Mouse (Mus musculus) MEL (cell line): ENCODE results near the gene Hmgcs1. TPM values are rescaled to one million over a fixed set of nuclear protein-coding genes. Genes with fewer than 3 reads are reported as not detected.

ENCODE experiments used
- DNase-seq: peaks from one replicate; pipeline ENCODE4 v3.0.0; 2011; ENCODE audit warnings: low read depth, low spot score
- H3K27ac ChIP-seq: 2 replicates; pipeline ENCODE4 v1.5.1; 2012; ENCODE audit warnings: low read depth, mild to moderate bottlenecking, control low read depth, low read length, moderate library complexity; ENCODE audit not compliant: control insufficient read depth
- H3K27me3 ChIP-seq, 2 experiments: fragments of 150-350 bp in 1 of 2; sonication (generic) in 1 of 2; 2 replicates each; pipeline ENCODE4 v1.6.1; 2012; ENCODE audit warnings: low read length in 2 of 2, mild to moderate bottlenecking in 2 of 2, improper control_type of control experiment in 1 of 2, moderate library complexity in 1 of 2; ENCODE audit not compliant: insufficient read depth in 2 of 2, control insufficient read depth in 1 of 2
- H3K36me3 ChIP-seq, 2 experiments: 2 replicates each; pipeline ENCODE4 v1.6.1; 2012 to 2014; ENCODE audit warnings: low read length in 2 of 2, improper control_type of control experiment in 1 of 2, inconsistent platforms in 1 of 2, mild to moderate bottlenecking in 1 of 2; ENCODE audit not compliant: insufficient read depth in 2 of 2, control insufficient read depth in 1 of 2
- H3K4me1 ChIP-seq, 2 experiments: fragments of 150-350 bp in 1 of 2; sonication (generic) in 1 of 2; 2 replicates each; pipeline ENCODE4 v1.6.1; 2012; ENCODE audit warnings: low read length in 2 of 2, improper control_type of control experiment in 1 of 2, mild to moderate bottlenecking in 1 of 2; ENCODE audit not compliant: insufficient read depth in 2 of 2, control insufficient read depth in 1 of 2
- H3K4me3 ChIP-seq, 2 experiments: fragments of 150-350 bp in 1 of 2; sonication (generic) in 1 of 2; 2 replicates each; pipeline ENCODE4 v1.5.1; 2012; ENCODE audit warnings: low read depth in 2 of 2, low read length in 2 of 2, mild to moderate bottlenecking in 2 of 2, moderate library complexity in 2 of 2, control low read depth in 1 of 2, improper control_type of control experiment in 1 of 2; ENCODE audit not compliant: control insufficient read depth in 1 of 2, insufficient read depth in 1 of 2
- H3K79me2 ChIP-seq: 2 replicates; pipeline ENCODE4 v1.6.1; 2012; ENCODE audit warnings: mild to moderate bottlenecking, low read length, moderate library complexity; ENCODE audit not compliant: control insufficient read depth, poor library complexity, insufficient read depth
- H3K9ac ChIP-seq: 2 replicates; pipeline ENCODE4 v1.6.1; 2012; ENCODE audit warnings: low read depth, mild to moderate bottlenecking, control low read depth, low read length, moderate library complexity; ENCODE audit not compliant: control insufficient read depth, poor library complexity, severe bottlenecking
- H3K9me3 ChIP-seq: fragments of 150-350 bp; sonication (generic); replicated peaks from 2 replicates; pipeline ENCODE4 v1.6.1; 2012; ENCODE audit warnings: mild to moderate bottlenecking, low read length, improper control_type of control experiment, moderate library complexity; ENCODE audit not compliant: insufficient read depth
- CTCF ChIP-seq, 3 experiments: IDR thresholded peaks in 2 of 3; conservative IDR thresholded peaks in 1 of 3; 2 replicates each; pipeline ENCODE4 v1.5.1; 2011 to 2012; ENCODE audit warnings: low read length in 3 of 3, low read depth in 2 of 3, mild to moderate bottlenecking in 2 of 3, improper control_type of control experiment in 1 of 3, inconsistent platforms in 1 of 3, mixed read lengths in 1 of 3, moderate library complexity in 1 of 3; ENCODE audit not compliant: control insufficient read depth in 1 of 3, insufficient read depth in 1 of 3, poor library complexity in 1 of 3, severe bottlenecking in 1 of 3
- ELF1 ChIP-seq: IDR thresholded peaks from 2 replicates; pipeline ENCODE4 v1.6.1; 2014; ENCODE audit warnings: low read depth, mild to moderate bottlenecking, inconsistent platforms, low read length, improper control_type of control experiment, moderate library complexity
- ETS1 ChIP-seq: IDR thresholded peaks from 2 replicates; pipeline ENCODE4 v1.6.1; 2012; ENCODE audit warnings: low read depth, mild to moderate bottlenecking, inconsistent platforms, low read length, improper control_type of control experiment, moderate library complexity
- GABPA ChIP-seq: IDR thresholded peaks from 2 replicates; pipeline ENCODE4 v1.6.1; 2012; ENCODE audit warnings: low read depth, mild to moderate bottlenecking, inconsistent platforms, low read length, improper control_type of control experiment, moderate library complexity
- HCFC1 ChIP-seq: IDR thresholded peaks from 2 replicates; pipeline ENCODE4 v1.6.1; 2012; ENCODE audit warnings: low read depth, mild to moderate bottlenecking, inconsistent platforms, low read length, improper control_type of control experiment, moderate library complexity
- KAT2A ChIP-seq: conservative IDR thresholded peaks from 2 replicates; pipeline ENCODE4 v1.6.1; 2012; ENCODE audit warnings: low read depth, low read length, improper control_type of control experiment, inconsistent platforms
- MAZ ChIP-seq: IDR thresholded peaks from 2 replicates; pipeline ENCODE4 v1.6.1; 2012; ENCODE audit warnings: low read depth, mild to moderate bottlenecking, inconsistent platforms, low read length, improper control_type of control experiment
- MXI1 ChIP-seq: IDR thresholded peaks from 2 replicates; pipeline ENCODE4 v1.6.1; 2011; ENCODE audit warnings: mild to moderate bottlenecking, low read depth, low read length, improper control_type of control experiment
- MYB ChIP-seq: IDR thresholded peaks from 2 replicates; pipeline ENCODE4 v1.6.1; 2011; ENCODE audit warnings: mild to moderate bottlenecking, low read depth, low read length, improper control_type of control experiment
- MYC ChIP-seq: IDR thresholded peaks from 2 replicates; pipeline ENCODE4 v1.6.1; 2011; ENCODE audit warnings: low read depth, mild to moderate bottlenecking, low read length, improper control_type of control experiment, moderate library complexity
- NELFE ChIP-seq: IDR thresholded peaks from 2 replicates; pipeline ENCODE4 v1.6.1; 2011; ENCODE audit warnings: low read depth, low read length, improper control_type of control experiment
- NRF1 ChIP-seq: IDR thresholded peaks from 2 replicates; pipeline ENCODE4 v1.6.1; 2014; ENCODE audit warnings: low read depth, mild to moderate bottlenecking, inconsistent platforms, low read length, improper control_type of control experiment, moderate library complexity; ENCODE audit not compliant: poor library complexity, insufficient read depth, severe bottlenecking
- POLR2A ChIP-seq, 2 experiments: IDR thresholded peaks; 2 replicates each; pipeline ENCODE4 v1.6.1; 2011 to 2012; ENCODE audit warnings: low read length in 2 of 2, mild to moderate bottlenecking in 2 of 2, control low read depth in 1 of 2, improper control_type of control experiment in 1 of 2, low read depth in 1 of 2, moderate library complexity in 1 of 2; ENCODE audit not compliant: control insufficient read depth in 1 of 2, insufficient read depth in 1 of 2, poor library complexity in 1 of 2
- POLR2AphosphoS5 ChIP-seq: IDR thresholded peaks from 2 replicates; pipeline ENCODE4 v1.6.1; 2012; ENCODE audit warnings: low read depth, borderline replicate concordance, mild to moderate bottlenecking, inconsistent platforms, low read length, moderate library complexity, mixed read lengths
- RAD21 ChIP-seq: IDR thresholded peaks from 2 replicates; pipeline ENCODE4 v1.6.1; 2011; ENCODE audit warnings: mild to moderate bottlenecking, low read depth, low read length, improper control_type of control experiment
- SIN3A ChIP-seq: IDR thresholded peaks from 2 replicates; pipeline ENCODE4 v1.6.1; 2012; ENCODE audit warnings: low read length, improper control_type of control experiment, inconsistent platforms
- USF2 ChIP-seq, 2 experiments: IDR thresholded peaks; 2 replicates each; pipeline ENCODE4 v1.6.1; 2011 to 2012; ENCODE audit warnings: improper control_type of control experiment in 2 of 2, low read length in 2 of 2, borderline replicate concordance in 1 of 2, inconsistent platforms in 1 of 2, low read depth in 1 of 2, mild to moderate bottlenecking in 1 of 2; ENCODE audit not compliant: insufficient read depth in 1 of 2
- ZKSCAN1 ChIP-seq: IDR thresholded peaks from 2 replicates; pipeline ENCODE4 v1.6.1; 2012; ENCODE audit warnings: low read depth, mild to moderate bottlenecking, inconsistent platforms, low read length, improper control_type of control experiment, moderate library complexity
- ZNF384 ChIP-seq: IDR thresholded peaks from 2 replicates; pipeline ENCODE4 v1.6.1; 2012; ENCODE audit warnings: low read depth, mild to moderate bottlenecking, inconsistent platforms, low read length, improper control_type of control experiment
- polyA plus RNA-seq, 2 experiments: library from polyadenylated mRNA; stranded (reverse) in 1 of 2; unstranded in 1 of 2; fragments of >175 nt in 1 of 2; fragments of >200 nt in 1 of 2; gene quantifications; 2 replicates each; pipeline versions ENCODE4 v1.2.1 to v1.2.4; 2012; ENCODE audit warnings: low replicate concordance in 2 of 2, low read depth in 1 of 2; ENCODE audit not compliant: insufficient read length in 2 of 2, insufficient read depth in 1 of 2, missing spikeins in 1 of 2
- total RNA-seq: library from RNA; depleted of rRNA; stranded (reverse); fragments of 300-350 nt; gene quantifications from 2 replicates; pipeline ENCODE4 v1.2.3, GENCODE M21; 2012

Hmgcs1 gene
- total and polyA plus RNA-seq, 3 experiments, result 13.6 to 19.3 TPM; not detected in 1

- DNase-seq, result no peak
- no peaks in the 10 kb centered on the region for H3K79me2 ChIP-seq
- no peaks in the 10 kb centered on the region for H3K27me3 ChIP-seq
- H3K27ac ChIP-seq, result no peak overlapping the region
- TF ChIP-seq ZKSCAN1 (no peak), GABPA (no peak)
- H3K4me1 ChIP-seq, result peaks cover 9 to 11% of the 10 kb centered on the region in 2 experiments; a peak in 3 of 4 replicates
- H3K36me3 ChIP-seq, result peaks cover 2 to 4% of the 10 kb centered on the region in 2 experiments; a peak in 3 of 4 replicates
- no peak overlapping the region for H3K9ac ChIP-seq
- H3K9me3 ChIP-seq, result no peaks in the 10 kb centered on the region
- H3K4me3 ChIP-seq, result no peak overlapping the region
Measured at GRCm38 (mm10) chr13:119706953-119707352, 16.8 kb downstream of the Hmgcs1 start.

GRCm38 (mm10) chr13:119707906-119708305 lies 17.7 kb downstream of the Hmgcs1 start:
- Histone ChIP-seq H3K79me2 (no peaks in the 10 kb centered on the region), H3K9me3 (no peaks in the 10 kb centered on the region), H3K9ac (no peak overlapping the region), H3K4me1 (peaks cover 9 to 11% of the 10 kb centered on the region in 2 experiments; a peak in 3 of 4 replicates), H3K36me3 (peaks cover 2 to 4% of the 10 kb centered on the region in 2 experiments; a peak in 3 of 4 replicates), H3K27ac (no peak overlapping the region), H3K27me3 (no peaks in the 10 kb centered on the region), H3K4me3 (no peak overlapping the region)
- no peak for DNase-seq
- TF ChIP-seq HCFC1 (no peak), NRF1 (no peak), MYB (no peak), ETS1 (no peak), MXI1 (no peak), MYC (no peak), KAT2A (no peak), POLR2A (IDR thresholded peaks at IDR 0.05; ENCODE audit: control insufficient read depth in 1 of 2, insufficient read depth in 1 of 2, low read depth in 1 of 2, low read length in 2 of 2, poor library complexity in 1 of 2) (no peak), POLR2AphosphoS5 (no peak), USF2 (IDR thresholded peaks at IDR 0.05; ENCODE audit: borderline replicate concordance in 1 of 2, insufficient read depth in 1 of 2, low read depth in 1 of 2, low read length in 2 of 2) (no peak), ELF1 (no peak), CTCF (IDR thresholded peaks at IDR 0.05 in 2 of 3, conservative IDR thresholded peaks at IDR 0.05 in 1 of 3; ENCODE audit: control insufficient read depth in 1 of 3, insufficient read depth in 1 of 3, low read depth in 2 of 3, low read length in 3 of 3, poor library complexity in 1 of 3, severe bottlenecking in 1 of 3) (no peak), ZNF384 (no peak), RAD21 (no peak), MAZ (no peak), SIN3A (no peak), NELFE (no peak)
